Mouse (Mus musculus) forebrain, embryonic 16.5 days (tissue): ENCODE data around the gene Capza1. TPM values are rescaled to one million over a fixed set of nuclear protein-coding genes. Genes with fewer than 3 reads are reported as not detected.
"Not testable (repeated sequence)": the region's sequence is repeated elsewhere in the genome, so short reads cannot be mapped to it uniquely, and the experiment has no call there.

ENCODE experiments used
- ATAC-seq: fragments of 200-750 bp; cut with Nextera tagmentation; 2 replicates; pipeline ENCODE4 v1.8.0; 2017; ENCODE audit warnings: mild to moderate bottlenecking, moderate library complexity
- H3K27ac ChIP-seq: fragments of 300-500 bp; sonication (generic); 2 replicates; pipeline ENCODE4 v1.5.1; 2014; ENCODE audit warnings: low read length, control low read depth
- H3K27me3 ChIP-seq: fragments of 300-500 bp; sonication (generic); replicated peaks from 2 replicates; pipeline ENCODE4 v1.6.1; 2014; ENCODE audit warnings: low read length; ENCODE audit not compliant: control insufficient read depth, insufficient read depth
- H3K36me3 ChIP-seq: fragments of 300-500 bp; sonication (generic); 2 replicates; pipeline ENCODE4 v1.6.1; 2014; ENCODE audit not compliant: control insufficient read depth, insufficient read depth
- H3K4me1 ChIP-seq: fragments of 300-500 bp; sonication (generic); replicated peaks from 2 replicates; pipeline ENCODE4 v1.6.1; 2014; ENCODE audit warnings: low read length; ENCODE audit not compliant: control insufficient read depth, insufficient read depth
- H3K4me2 ChIP-seq: fragments of 300-500 bp; sonication (generic); 2 replicates; pipeline ENCODE4 v1.6.1; 2014; ENCODE audit warnings: mild to moderate bottlenecking, low read length, control low read depth
- H3K4me3 ChIP-seq: fragments of 300-500 bp; sonication (generic); replicated peaks from 2 replicates; pipeline ENCODE4 v1.5.1; 2014; ENCODE audit warnings: mild to moderate bottlenecking, low read length, control low read depth
- H3K9ac ChIP-seq: fragments of 300-500 bp; sonication (generic); replicated peaks from 2 replicates; pipeline ENCODE4 v1.6.1; 2014; ENCODE audit warnings: low read depth, low read length, control low read depth
- H3K9me3 ChIP-seq: fragments of 300-500 bp; sonication (generic); 2 replicates; pipeline ENCODE4 v1.6.1; 2016; ENCODE audit warnings: low read length; ENCODE audit not compliant: control insufficient read depth
- WGBS: fragments of 180-500 bp; shearing (Covaris S2); extraction: QIAGEN DNeasy Blood & Tissue Kit; methylation state at CpG from one replicate; pipeline ENCODE4 v1.1.7; 2014; 5-methylcytosine and 5-hydroxymethylcytosine counted together
- polyA plus RNA-seq: library from polyadenylated mRNA; unstranded; fragments of >200 nt; fragmentation: Nextera tagmentation; extraction: Ambion mirVana; gene quantifications from 2 replicates; pipeline ENCODE4 v1.2.1, GENCODE M21; 2015

Gene Capza1
- polyA plus RNA-seq, 1 experiment from 2014 or later: 169 TPM

DNA sequence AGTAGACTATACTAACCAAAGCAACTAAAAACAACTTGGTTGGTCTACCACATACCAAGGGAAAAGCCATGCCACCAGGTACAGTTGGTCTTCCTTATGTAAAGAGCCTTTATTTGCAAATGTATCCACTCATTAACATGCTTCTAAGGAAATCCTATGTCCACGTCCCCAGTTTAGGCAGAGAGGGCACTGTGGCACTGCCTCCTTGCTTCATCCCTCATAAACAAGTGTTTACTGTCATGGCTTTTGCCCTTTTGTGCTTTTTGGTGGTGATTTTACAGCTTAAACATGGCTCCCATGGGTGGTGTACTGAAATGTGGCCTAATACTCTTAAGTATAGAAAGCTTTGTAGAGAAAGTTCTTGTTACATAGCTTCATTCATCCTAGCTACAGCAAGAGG is 43.9 kb downstream of the Capza1 start:
- Histone ChIP-seq H3K27ac (no peak overlapping the region), H3K9me3 (no peaks in the 10 kb centered on the region), H3K36me3 (peaks cover 2% of the 10 kb centered on the region; the same call in 1 of the 2 replicates), H3K4me1 (peaks cover 11% of the 10 kb centered on the region), H3K9ac (no peak overlapping the region), H3K27me3 (no peaks in the 10 kb centered on the region), H3K4me3 (no peak overlapping the region), H3K4me2 (no peak overlapping the region)
- no peak for ATAC-seq
- WGBS: 46% methylated on average over 1 of the region's 1 CpGs

DNA sequence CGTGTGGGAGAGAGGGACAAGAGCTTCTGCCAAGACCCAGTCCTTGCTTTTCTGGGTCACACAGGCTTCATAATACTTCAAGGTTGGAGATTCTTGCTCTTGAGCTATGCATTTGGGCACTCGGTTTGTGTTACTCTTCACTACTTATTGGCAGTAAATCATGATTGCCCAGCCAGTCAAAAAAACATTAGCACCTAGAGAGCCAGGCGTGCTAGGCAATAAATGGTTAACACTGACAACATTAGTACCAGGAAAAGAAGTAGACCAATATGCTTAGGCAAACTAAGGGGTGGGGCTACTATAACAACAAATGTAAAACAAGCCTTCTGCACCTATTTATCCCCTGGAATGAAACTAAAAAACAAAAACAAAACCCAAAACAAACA is 45.6 kb downstream of the Capza1 start:
- 7% methylated on average over 3 of the region's 3 CpGs for WGBS

DNA sequence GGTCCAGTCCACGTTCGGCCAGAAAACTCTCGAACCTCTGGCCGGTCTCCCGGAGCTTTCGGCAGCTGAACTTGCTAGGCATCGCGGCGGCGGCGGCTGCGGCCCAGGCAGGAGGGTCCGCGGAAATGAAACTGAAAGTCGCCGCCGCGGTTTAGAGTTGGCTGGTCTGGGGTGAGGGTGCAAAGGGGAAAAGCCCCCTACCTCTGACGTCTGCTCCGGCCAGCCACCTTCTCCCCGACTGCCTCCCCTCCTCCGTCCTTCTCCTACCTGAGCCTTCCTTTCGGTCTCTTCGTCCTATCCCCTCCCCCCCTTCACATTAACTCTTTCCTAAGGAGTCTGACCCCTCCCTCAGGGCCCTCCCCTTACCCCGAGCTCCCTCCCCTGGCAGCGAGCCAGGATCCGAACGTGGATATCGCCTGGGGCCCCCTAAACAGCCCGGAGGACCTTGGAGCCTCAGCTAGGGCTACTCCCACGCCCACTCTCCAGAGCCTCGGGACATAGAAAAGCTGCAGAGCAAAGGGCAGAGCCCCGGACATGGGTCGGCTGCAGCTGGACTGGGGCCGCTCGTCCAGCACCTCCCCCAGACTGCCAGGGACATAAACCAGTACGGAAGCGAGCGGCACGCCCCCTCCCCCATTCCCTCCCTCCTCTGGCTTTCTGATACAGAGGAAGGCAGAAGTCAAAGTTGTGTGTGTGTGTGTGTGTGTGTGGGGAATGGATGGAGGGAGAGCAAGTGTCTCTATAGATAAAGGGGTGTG is 46.1 kb downstream of the Capza1 start, which contains the start of gene Mov10:
TSS of gene Mov10 (minus strand) at position 573 of the 758 bp plus-strand sequence.
- Histone ChIP-seq H3K27me3 (no peaks in the 10 kb centered on the region), H3K4me2 (peak within 1 kb of the TSS; percentile 98), H3K9me3 (no peaks in the 10 kb centered on the region), H3K4me3 (peak within 1 kb of the TSS; percentile 83), H3K4me1 (peaks cover 11% of the 10 kb centered on the region), H3K27ac (peak within 1 kb of the TSS; percentile 11; the same call in 1 of the 2 replicates), H3K9ac (peak within 1 kb of the TSS; percentile 82), H3K36me3 (no peaks in the 10 kb centered on the region)
- 1% methylated on average over 38 of the region's 40 CpGs for WGBS
- ATAC-seq: peak; percentile 63

More for the DNA sequence above, 45.6 kb downstream of the Capza1 start:
- Histone ChIP-seq H3K36me3 (no peaks in the 10 kb centered on the region), H3K9me3 (no peaks in the 10 kb centered on the region), H3K4me3 (peak overlapping the region; percentile 83; the same call in 1 of the 2 replicates), H3K27ac (no peak overlapping the region), H3K4me2 (peak overlapping the region; percentile 98), H3K9ac (no peak overlapping the region), H3K4me1 (peaks cover 11% of the 10 kb centered on the region), H3K27me3 (no peaks in the 10 kb centered on the region)
- ATAC-seq: no peak

DNA sequence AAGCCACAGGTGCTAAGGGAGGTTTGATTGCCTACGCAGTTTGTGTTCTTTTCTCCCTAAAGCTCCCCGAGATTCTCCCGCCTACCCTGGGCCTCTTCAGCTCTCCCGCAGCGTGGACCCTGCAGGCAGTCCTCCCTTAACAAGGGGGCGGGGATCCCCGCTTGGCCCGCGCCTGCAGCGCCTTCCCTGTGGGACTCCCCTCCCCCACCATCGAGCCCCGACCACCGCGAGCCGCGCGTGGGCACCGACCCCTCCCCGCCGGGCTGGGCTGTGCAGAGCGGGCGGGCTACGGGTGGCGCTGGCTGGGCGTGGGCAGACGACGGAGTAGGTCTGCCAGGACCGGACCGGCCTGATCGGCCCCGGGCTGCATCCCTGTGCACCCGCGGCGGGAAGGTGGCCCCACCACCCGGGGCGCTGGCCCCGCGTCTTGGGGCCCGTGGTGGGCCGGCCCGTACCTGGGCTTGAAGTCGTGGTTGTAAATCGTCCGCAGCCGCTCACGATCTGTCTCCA is 46.8 kb downstream of the Capza1 start:
- Histone ChIP-seq H3K4me2 (peak overlapping the region; percentile 98), H3K4me1 (peaks cover 11% of the 10 kb centered on the region), H3K27ac (peak overlapping the region; percentile 11; the same call in 1 of the 2 replicates), H3K4me3 (peak overlapping the region; percentile 83), H3K36me3 (no peaks in the 10 kb centered on the region), H3K9me3 (no peaks in the 10 kb centered on the region), H3K27me3 (no peaks in the 10 kb centered on the region), H3K9ac (peak overlapping the region; percentile 82)
- WGBS: under 1% methylated on average over 44 of the region's 46 CpGs
- ATAC-seq: peak; percentile 81

DNA sequence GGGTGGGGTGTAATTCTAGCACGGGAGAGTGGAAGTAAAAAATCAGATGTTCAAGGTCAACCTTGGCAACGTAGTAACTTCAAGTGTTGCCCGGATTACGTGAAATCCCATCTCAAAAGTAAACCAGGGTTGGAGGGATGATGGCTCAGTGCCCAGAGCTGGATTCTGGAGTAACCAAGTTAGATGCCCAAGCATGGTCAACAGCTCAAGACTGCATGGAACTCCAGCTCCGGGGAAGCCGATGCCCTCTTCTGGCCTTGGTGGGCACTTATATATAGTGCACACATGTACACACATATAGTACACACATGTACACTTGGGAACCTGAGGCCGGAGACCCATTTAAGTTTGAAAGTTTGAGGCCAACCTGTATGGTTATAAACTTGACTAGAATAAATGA is 48.2 kb downstream of the Capza1 start:
- Histone ChIP-seq H3K4me1 (peaks cover 11% of the 10 kb centered on the region), H3K27ac (no peak overlapping the region), H3K4me3 (no peak overlapping the region), H3K4me2 (no peak overlapping the region), H3K27me3 (no peaks in the 10 kb centered on the region), H3K36me3 (no peaks in the 10 kb centered on the region), H3K9me3 (no peaks in the 10 kb centered on the region), H3K9ac (no peak overlapping the region)
- ATAC-seq: no peak
- WGBS: 97% methylated on average over 7 of the region's 7 CpGs

DNA sequence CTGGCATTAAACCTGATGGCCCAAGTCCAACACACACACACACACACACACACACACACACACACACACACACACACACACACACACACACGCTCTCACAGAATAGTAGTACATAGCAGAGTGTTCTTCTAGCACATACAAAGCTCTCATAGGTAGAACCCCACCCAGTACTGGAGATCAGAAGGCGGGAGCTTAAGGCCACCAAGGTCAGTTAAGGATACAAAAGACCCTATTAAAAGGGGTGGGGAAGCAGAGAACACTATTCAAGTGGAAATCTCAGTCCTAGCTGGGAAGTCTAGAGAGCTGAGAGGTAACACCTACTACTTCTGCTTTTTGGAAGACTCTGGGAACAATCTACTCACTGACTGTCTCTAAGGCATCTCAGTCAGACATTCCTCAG is 49.0 kb downstream of the Capza1 start:
- Histone ChIP-seq H3K27me3 (no peaks in the 10 kb centered on the region), H3K4me3 (no peak overlapping the region), H3K9me3 (no peaks in the 10 kb centered on the region), H3K4me2 (no peak overlapping the region), H3K36me3 (no peaks in the 10 kb centered on the region), H3K9ac (no peak overlapping the region), H3K4me1 (peaks cover 11% of the 10 kb centered on the region), H3K27ac (no peak overlapping the region)
- 82% methylated on average over 2 of the region's 2 CpGs for WGBS
- no peak for ATAC-seq

DNA sequence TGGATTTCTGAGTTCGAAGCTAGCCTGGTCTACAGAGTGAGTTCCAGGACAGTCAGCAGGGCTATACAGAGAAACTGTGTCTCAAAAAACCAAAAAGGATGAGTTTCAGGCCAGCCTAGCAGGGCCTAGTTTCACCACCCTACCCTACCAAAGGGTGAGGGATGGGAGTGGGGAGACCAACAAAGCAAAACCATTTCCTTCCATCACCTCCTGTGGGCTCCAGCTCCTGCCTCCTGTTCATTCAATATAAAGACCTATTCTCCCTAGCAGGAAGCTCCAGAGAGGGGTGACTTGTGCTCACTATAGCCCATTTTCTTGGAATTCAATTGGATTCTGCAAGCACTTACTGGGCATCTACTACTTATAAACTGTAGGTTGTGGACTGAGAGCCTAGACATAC is 49.6 kb downstream of the Capza1 start:
- WGBS: 89% methylated on average over 1 of the region's 1 CpGs

DNA sequence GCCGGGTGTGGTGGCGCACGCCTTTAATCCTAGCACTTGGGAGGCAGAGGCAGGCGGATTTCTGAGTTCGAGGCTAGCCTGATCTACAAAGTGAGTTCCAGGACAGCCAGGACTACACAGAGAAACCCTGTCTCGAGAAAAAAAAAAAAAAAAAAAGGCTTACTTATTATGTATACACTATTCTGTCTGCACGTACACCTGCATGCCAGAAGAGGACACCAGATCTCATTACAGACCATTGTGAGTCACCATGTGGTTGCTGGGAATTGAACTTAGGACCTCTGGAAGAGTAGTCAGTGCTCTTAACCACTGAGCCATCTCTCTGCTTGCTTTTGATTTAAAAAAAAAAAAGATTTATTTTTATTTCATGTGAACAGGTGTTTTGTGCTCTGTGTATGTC is 51.1 kb downstream of the Capza1 start:
- not testable (repeated sequence) for H3K4me3 ChIP-seq, H3K9ac ChIP-seq, H3K27me3 ChIP-seq, H3K27ac ChIP-seq, H3K4me1 ChIP-seq, ATAC-seq, H3K9me3 ChIP-seq, H3K4me2 ChIP-seq, H3K36me3 ChIP-seq
- 91% methylated on average over 7 of the region's 7 CpGs for WGBS

More for the DNA sequence above, 49.6 kb downstream of the Capza1 start:
- H3K9me3 ChIP-seq: no peaks in the 10 kb centered on the region
- no peaks in the 10 kb centered on the region for H3K36me3 ChIP-seq
- H3K4me1 ChIP-seq: peaks cover 11% of the 10 kb centered on the region
- no peak overlapping the region for H3K4me3 ChIP-seq
- H3K27me3 ChIP-seq: no peaks in the 10 kb centered on the region
- ATAC-seq: no peak
- H3K9ac ChIP-seq: no peak overlapping the region
- H3K27ac ChIP-seq: no peak overlapping the region
- no peak overlapping the region for H3K4me2 ChIP-seq

DNA sequence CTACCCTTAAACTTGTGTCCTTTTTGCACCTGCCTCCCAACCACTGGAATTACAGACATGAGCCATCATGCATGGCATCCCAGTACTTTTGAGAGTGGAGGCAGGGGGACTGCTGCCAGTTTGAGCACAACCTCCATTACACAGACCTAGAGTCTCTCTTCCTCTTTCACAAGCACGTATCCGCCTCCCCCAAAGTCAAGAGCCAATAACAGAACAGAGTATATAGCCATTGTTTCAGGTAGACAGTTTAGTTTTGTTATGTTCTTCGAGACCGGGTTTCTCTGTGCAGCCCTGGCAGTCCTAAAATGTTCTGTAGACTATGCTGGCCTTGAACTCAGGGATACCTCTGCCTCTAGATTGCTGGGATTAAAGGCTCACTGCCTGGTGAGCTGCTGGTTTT is 52.1 kb downstream of the Capza1 start:
- Histone ChIP-seq H3K4me1 (0 out of 2 replicates have a peak, but pooled peaks cover 4% of the 10 kb centered on the region), H3K9ac (no peak overlapping the region), H3K27ac (no peak overlapping the region), H3K9me3 (no peaks in the 10 kb centered on the region), H3K4me3 (no peak overlapping the region), H3K27me3 (no peaks in the 10 kb centered on the region), H3K4me2 (no peak overlapping the region), H3K36me3 (no peaks in the 10 kb centered on the region)
- ATAC-seq: no peak
- WGBS: 82% methylated on average over 4 of the region's 4 CpGs
